Mouse (Mus musculus): ENCODE results near the gene Cbarp. TPM values are rescaled to one million over a fixed set of nuclear protein-coding genes. Genes with fewer than 3 reads are reported as not detected.

Cbarp gene
- polyA plus RNA-seq, 1 experiment, result 9.2 TPM

DNA sequence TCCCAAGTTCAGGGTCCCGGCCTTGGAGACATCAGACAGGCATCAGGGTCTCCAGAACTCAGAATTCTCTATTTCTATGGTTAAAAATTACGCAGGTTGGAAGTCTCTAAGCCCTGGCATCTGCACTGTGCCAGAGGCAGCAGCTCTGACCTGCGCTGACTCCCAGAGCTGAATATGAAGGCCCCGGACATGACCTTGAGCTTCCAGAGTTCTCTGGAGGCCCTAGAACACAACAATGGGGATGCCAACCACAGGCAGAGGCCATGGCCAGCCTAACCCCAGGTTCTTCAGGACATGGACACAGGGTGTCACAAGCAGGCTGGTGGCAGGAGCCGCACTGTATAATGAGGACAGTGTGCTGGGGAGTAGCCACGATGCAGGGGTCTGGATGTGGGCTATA lies 46.5 kb downstream of the Cbarp start:
- no peak for DNase-seq (ENCODE audit: low spot score)

DNA sequence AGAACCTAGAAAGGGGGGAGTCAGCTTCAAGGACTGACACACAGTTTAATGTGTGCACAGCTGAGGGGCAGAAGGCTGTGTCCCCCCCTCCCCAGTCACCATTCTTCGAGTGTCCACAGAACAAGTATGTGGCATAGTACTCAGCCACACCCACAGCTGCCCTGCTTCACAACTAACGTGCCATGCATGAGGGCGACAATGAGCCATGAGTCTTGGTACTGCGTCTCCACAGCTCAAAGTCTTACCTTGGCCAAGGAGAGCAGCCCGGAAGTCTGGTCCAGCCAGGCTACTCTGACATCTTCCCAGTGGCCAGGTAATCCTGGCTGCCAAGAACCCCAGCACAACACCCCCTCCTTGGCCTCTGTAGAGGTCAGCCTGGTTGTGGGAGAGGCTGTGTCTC lies 47.9 kb downstream of the Cbarp start:
- no peak for DNase-seq (ENCODE audit: low spot score)

DNA sequence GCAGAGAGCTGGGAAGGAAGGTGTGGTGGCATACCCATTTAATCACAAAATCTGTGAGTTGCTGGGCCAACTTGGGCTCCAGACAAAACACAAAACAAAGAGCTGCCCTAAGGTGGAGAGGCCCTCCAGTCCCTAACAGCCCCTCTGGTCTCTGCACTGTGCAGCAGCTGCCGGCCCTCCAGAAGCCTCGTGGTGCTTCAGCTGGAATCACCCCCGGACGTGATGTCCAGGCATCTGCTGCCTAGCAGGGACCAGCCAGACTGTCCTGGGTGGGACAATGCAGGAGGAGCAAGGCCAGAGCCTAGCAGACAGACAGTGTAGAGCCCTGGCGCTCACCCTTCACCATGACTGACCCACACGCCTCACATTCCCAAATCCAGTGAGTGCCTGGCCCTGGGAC lies 49.1 kb downstream of the Cbarp start:
- DNase-seq (ENCODE audit: low spot score), result no peak

DNA sequence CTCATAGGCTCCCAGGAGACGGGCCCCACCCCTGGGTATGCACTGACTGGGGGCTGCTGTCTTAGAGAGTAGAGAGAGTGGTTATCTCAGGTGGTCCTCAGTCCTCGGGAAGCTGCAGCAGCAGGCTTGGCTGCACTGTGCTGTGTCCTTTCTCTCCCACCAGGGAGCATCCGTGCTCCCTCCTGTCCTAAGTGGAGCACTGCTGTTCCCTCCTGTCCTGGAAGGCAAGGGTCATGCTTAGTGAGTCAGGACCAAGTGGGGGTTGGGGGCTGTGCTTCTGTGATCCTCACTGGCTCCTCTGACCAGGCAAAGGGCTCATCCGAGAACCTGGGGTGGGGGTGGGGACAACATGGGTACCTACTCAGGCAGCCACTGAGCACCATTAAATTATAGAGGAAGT lies 51.5 kb downstream of the Cbarp start:
- DNase-seq (ENCODE audit: low spot score), result no peak

DNA sequence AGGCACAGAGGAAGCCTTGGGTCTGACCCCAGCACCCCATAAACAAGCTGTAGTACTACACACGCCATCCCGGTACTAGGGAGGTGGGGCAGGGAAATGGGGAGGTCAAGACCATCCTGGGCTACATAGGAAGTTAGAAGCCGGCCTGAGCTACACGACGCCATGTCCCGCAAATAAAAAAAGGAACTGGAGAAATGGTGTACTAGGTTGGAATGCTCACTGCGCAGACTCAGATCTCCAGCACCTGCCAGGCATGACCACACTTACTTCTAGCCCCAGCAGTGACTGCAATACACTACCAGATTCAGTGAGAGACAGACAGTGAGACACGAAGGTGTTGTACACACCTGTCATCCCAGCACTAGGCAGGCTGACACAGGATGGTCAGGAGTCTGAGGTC lies 53.2 kb downstream of the Cbarp start:
- no peak for DNase-seq (ENCODE audit: low spot score)

DNA sequence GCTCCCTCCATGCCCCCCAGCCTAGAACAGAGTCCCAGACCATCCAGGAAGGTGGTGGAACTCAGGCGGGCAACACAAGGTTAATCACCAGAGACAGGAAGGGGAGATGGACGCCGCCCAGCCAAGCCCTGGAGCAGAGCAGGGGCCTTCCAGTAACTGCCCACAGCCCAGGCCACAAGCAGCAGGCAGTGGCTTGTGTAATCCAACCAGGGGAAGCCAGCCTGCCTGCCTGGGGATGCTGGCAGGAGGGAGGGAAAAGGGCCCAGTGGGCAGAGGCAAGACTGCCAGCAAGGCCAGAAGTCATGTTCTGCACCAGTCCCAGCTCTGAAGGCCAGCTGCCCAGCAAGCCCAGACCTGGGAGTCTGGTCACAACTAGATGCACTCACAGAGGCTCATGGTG lies 53.8 kb downstream of the Cbarp start:
- DNase-seq (ENCODE audit: low spot score), result no peak

DNA sequence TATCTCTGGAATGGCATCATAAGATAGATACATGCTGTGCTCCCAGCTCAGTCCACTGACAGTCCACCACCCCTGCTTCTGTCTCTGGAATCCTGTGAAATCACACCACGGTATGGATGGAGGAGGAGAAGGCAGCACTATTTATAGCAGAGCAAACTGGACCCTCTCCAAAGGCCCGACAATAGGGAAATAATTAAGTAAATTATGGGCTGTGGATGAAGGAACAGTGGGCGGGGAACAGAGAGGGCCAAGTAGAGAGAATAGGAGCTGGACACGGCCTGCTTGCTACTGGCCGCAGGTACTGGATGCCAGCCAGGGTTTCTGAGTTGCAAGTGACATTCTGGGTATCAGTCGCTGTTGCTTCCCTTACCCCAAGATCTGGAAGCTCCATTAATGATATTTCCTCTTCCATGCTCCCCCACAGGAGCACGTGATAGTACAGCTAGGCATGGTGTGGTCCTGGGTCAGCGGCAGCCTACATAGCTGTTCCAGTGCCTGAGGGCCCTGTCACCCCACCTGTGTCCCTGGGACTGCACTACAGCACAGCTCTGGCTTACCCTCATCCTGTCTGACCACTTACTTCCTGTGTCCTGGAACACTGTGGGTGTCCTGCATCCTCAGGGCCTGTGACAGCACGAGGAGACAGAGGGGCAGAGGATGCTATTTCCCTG lies 55.7 kb downstream of the Cbarp start:
- no peak for DNase-seq (ENCODE audit: low spot score)

DNA sequence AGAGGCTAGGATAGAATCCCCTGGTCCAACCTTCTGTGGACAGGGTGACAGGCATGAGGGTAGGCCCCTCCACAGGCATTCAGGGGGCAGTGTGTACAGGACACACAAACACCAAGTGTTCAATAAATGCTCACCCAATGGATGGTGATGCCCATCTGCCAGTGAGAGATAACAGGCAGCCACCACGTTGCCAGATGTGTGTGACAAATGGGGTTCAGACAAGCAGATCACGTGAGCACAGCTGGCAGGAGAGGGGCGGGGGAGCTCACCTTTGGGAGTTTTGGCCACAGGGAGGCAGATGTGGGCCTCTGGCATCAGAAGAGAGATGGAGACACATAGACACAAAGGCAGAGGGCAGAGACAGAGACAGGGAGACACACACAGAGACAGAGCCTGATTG lies 59.6 kb downstream of the Cbarp start:
- DNase-seq (ENCODE audit: low spot score), result no peak

Other genes with a start within 250 kb of the Cbarp start
- gene Cfd, start 250.0 kb downstream of the Cbarp start, polyA plus RNA-seq (2012; rRNA removed), result 564 and 1,194 TPM in 2 replicates
- 31.7 and 40.9 TPM in 2 replicates for gene Med16, start 231.9 kb downstream of the Cbarp start, polyA plus RNA-seq (2012; rRNA removed)
- gene Gm26602, start 230.0 kb downstream of the Cbarp start, polyA plus RNA-seq (2012; rRNA removed), result not detected in 2 replicates
- 5.5 and 5.7 TPM in 2 replicates for gene Kiss1r, start 223.9 kb downstream of the Cbarp start, polyA plus RNA-seq (2012; rRNA removed)
- gene R3hdm4, start 219.6 kb downstream of the Cbarp start, polyA plus RNA-seq (2012; rRNA removed), result 140 and 147 TPM in 2 replicates
- gene Arid3a, start 213.8 kb downstream of the Cbarp start, polyA plus RNA-seq (2012; rRNA removed), result 3.8 and 4.1 TPM in 2 replicates
- 23.5 and 25.0 TPM in 2 replicates for gene Wdr18, start 180.7 kb downstream of the Cbarp start, polyA plus RNA-seq (2012; rRNA removed)
- gene Grin3b, start 170.1 kb downstream of the Cbarp start, polyA plus RNA-seq (2012; rRNA removed), result 0.04 TPM in 1 of 2 replicates, not detected in the other
- gene Tmem259, start 156.5 kb downstream of the Cbarp start, polyA plus RNA-seq (2012; rRNA removed), result 135 and 159 TPM in 2 replicates
- gene Cnn2, start 152.3 kb downstream of the Cbarp start, polyA plus RNA-seq (2012; rRNA removed), result 173 and 185 TPM in 2 replicates
- 7.5 and 9.2 TPM in 2 replicates for gene Abca7, start 144.3 kb downstream of the Cbarp start, polyA plus RNA-seq (2012; rRNA removed)
- gene Arhgap45, start 124.2 kb downstream of the Cbarp start, polyA plus RNA-seq (2012; rRNA removed), result 18.9 and 23.0 TPM in 2 replicates
- gene Polr2e, start 101.0 kb downstream of the Cbarp start, polyA plus RNA-seq (2012; rRNA removed), result 141 and 178 TPM in 2 replicates
- gene Gpx4, start 93.7 kb downstream of the Cbarp start, polyA plus RNA-seq (2012; rRNA removed), result 524 and 620 TPM in 2 replicates
- gene Sbno2, start 35.3 kb downstream of the Cbarp start, polyA plus RNA-seq (2012; rRNA removed), result 34.0 and 35.4 TPM in 2 replicates
- 77.3 and 89.9 TPM in 2 replicates for gene Stk11, start 25.0 kb downstream of the Cbarp start, polyA plus RNA-seq (2012; rRNA removed)
- gene Atp5d, start 2.2 kb downstream of the Cbarp start, polyA plus RNA-seq (2012; rRNA removed), result 367 and 372 TPM in 2 replicates
- 21.2 and 30.5 TPM in 2 replicates for gene Midn, start 7.4 kb upstream of the Cbarp start, polyA plus RNA-seq (2012; rRNA removed)
- 249 and 276 TPM in 2 replicates for gene Cirbp, start 25.1 kb upstream of the Cbarp start, polyA plus RNA-seq (2012; rRNA removed)
- gene 1600002K03Rik, start 32.1 kb upstream of the Cbarp start, polyA plus RNA-seq (2012; rRNA removed), result 18.4 and 21.5 TPM in 2 replicates
- 3.0 and 3.3 TPM in 2 replicates for gene Efna2, start 38.6 kb upstream of the Cbarp start, polyA plus RNA-seq (2012; rRNA removed)
- gene Mum1, start 85.6 kb upstream of the Cbarp start, polyA plus RNA-seq (2012; rRNA removed), result 36.1 and 37.8 TPM in 2 replicates
- gene Ndufs7, start 108.3 kb upstream of the Cbarp start, polyA plus RNA-seq (2012; rRNA removed), result 294 and 337 TPM in 2 replicates
- gene Gamt, start 120.2 kb upstream of the Cbarp start, polyA plus RNA-seq (2012; rRNA removed), result 17.4 and 19.0 TPM in 2 replicates
- gene Dazap1, start 120.7 kb upstream of the Cbarp start, polyA plus RNA-seq (2012; rRNA removed), result 68.2 and 82.3 TPM in 2 replicates
- gene Rps15, start 151.6 kb upstream of the Cbarp start, polyA plus RNA-seq (2012; rRNA removed), result 3,215 and 3,453 TPM in 2 replicates
- gene Apc2, start 155.1 kb upstream of the Cbarp start, polyA plus RNA-seq (2012; rRNA removed), result 0.76 and 1.4 TPM in 2 replicates
- gene 2310011J03Rik, start 179.7 kb upstream of the Cbarp start, polyA plus RNA-seq (2012; rRNA removed), result 41.8 and 45.6 TPM in 2 replicates
- gene Pcsk4, start 188.7 kb upstream of the Cbarp start, polyA plus RNA-seq (2012; rRNA removed), result 9.5 and 9.9 TPM in 2 replicates
- 7.7 and 18.0 TPM in 2 replicates for gene Reep6, start 189.1 kb upstream of the Cbarp start, polyA plus RNA-seq (2012; rRNA removed)
- 57.9 and 65.7 TPM in 2 replicates for gene Adamtsl5, start 207.6 kb upstream of the Cbarp start, polyA plus RNA-seq (2012; rRNA removed)
- gene Plk5, start 215.6 kb upstream of the Cbarp start, polyA plus RNA-seq (2012; rRNA removed), result 4.5 and 6.4 TPM in 2 replicates
- 11.2 and 11.5 TPM in 2 replicates for gene Mex3d, start 246.8 kb upstream of the Cbarp start, polyA plus RNA-seq (2012; rRNA removed)